Mouse (Mus musculus) c-Kit-positive CD71-negative TER-119-negative erythroid progenitor cells, embryonic 14.5 days (primary cell): ENCODE data around the gene Tiprl.

Source experiments
- DNase-seq: peaks from one replicate; pipeline ENCODE4 v3.0.0-alpha.2; 2013; ENCODE audit warnings: low read depth

The Tiprl gene

GRCm38 (mm10) chr1:165174059-165174616, 62.7 kb downstream of the Tiprl start:
- no peak for DNase-seq

DNA sequence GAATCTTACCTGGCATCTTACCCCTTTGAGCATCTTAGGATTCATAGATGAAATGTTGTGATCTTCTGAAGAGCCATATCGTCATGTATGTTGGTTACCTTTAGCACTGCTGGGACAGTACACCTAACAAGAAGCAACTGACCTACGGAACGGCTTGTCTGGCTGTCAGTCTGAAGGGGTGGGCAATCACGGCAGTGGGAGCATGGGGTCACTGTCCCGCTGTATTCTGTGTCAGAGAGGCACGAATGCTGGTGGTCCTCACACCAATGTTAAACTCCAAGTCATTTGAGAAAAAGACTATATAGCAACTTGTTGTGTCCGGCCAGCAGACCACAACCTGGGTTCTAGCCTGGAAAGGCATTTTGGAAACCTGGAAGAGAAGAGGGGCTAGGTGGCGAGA, 65.5 kb downstream of the Tiprl start:
- DNase-seq: no peak

- no peak for DNase-seq
Measured at GRCm38 (mm10) chr1:165170157-165170556, 66.6 kb downstream of the Tiprl start.

GRCm38 (mm10) chr1:165169462-165169861, 67.3 kb downstream of the Tiprl start:
- no peak for DNase-seq

DNA sequence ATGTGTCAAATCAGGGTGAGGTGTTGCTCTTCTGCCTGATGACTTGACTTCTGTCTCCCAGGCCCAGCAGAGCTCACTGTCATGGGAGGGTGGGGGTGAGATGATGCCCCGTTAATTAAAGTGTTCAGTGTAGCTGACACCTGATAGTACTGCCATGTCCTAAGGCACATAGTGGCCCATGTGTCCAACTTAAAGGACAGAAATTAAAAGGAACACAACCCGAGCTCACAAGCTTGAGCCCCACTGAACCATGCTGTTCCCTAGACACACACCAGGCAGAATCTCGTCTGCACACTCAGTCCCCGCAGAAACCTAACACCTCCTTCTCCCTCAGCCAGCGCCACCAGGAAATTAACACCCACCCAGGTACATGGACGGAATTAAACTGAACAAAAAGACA, 71.9 kb downstream of the Tiprl start:
- DNase-seq: no peak
